In genomic region chr14:57705759-57706158, GRCm38 (mm10) we compare ENCODE assay signal across 31 mouse cellular contexts. TPM values are rescaled to one million over a fixed set of nuclear protein-coding genes. Genes with fewer than 3 reads are reported as not detected.
DNase-seq lines count a peak whose midpoint lies in the region; ATAC-seq and TF ChIP-seq lines count a peak whose summit lies in the region.
"Had no signal": no experiment of that assay in that cellular context is flagged by ENCODE, and none has a peak within 500 bp of the region (broad histone marks: within the 10 kb centered on the region; RNA-seq: fewer than 3 reads in every experiment).

No protein-coding gene starts in this region.

- peaks cover 18% of the 10 kb centered on the region for H3K36me3 ChIP-seq in heart, adult 2 months (ENCODE audit: control insufficient read depth, insufficient read depth, low read length)
- H3K36me3 ChIP-seq in heart, postnatal 0 days (replicated peaks; ENCODE audit: control insufficient read depth, insufficient read depth, low read length) = peaks cover 34% of the 10 kb centered on the region
- peaks cover 54% of the 10 kb centered on the region for H3K36me3 ChIP-seq in heart, embryonic 10.5 days
- H3K36me3 ChIP-seq: hindbrain, embryonic 15.5 days had no signal

- no peak overlapping the region for H3K4me2 ChIP-seq in heart, postnatal 0 days (ENCODE audit: low read depth, low read length)
- H3K4me2 ChIP-seq: embryonic facial prominence, embryonic 12.5 days; embryonic facial prominence, embryonic 15.5 days; heart, embryonic 12.5 days; heart, embryonic 15.5 days; hindbrain, embryonic 12.5 days; hindbrain, embryonic 15.5 days had no signal

- no peak overlapping the region for H3K9ac ChIP-seq in heart, adult 2 months (ENCODE audit: low read depth, low read length)
- no peak overlapping the region for H3K9ac ChIP-seq in heart, postnatal 0 days (replicated peaks; ENCODE audit: low read depth, low read length)
- H3K9ac ChIP-seq: embryonic facial prominence, embryonic 12.5 days; embryonic facial prominence, embryonic 15.5 days; forebrain, postnatal 0 days; heart, embryonic 12.5 days; heart, embryonic 15.5 days; hindbrain, embryonic 12.5 days; hindbrain, embryonic 15.5 days had no signal

- H3K27ac ChIP-seq in heart, adult 2 months = peak overlapping the region; percentile 77
- H3K27ac ChIP-seq in heart, postnatal 0 days (ENCODE audit: low read depth) = peak overlapping the region; percentile 86; the same call in 1 of the 2 replicates
- H3K27ac ChIP-seq in heart, embryonic 10.5 days = no peak overlapping the region
- H3K27ac ChIP-seq in left cerebral cortex, adult 2 months = peak overlapping the region; percentile 63; the same call in 1 of the 2 replicates
- H3K27ac ChIP-seq: embryonic facial prominence, embryonic 12.5 days; hindbrain, embryonic 12.5 days; hindbrain, embryonic 15.5 days had no signal

- TF ChIP-seq EP300 in heart, adult 2 months (IDR thresholded peaks at IDR 0.05; ENCODE audit: insufficient read depth, low read depth, low read length) = peak; percentile 65; the same call in 1 of the 2 replicates
- no peak for TF ChIP-seq EP300 in heart, postnatal 0 days (IDR thresholded peaks at IDR 0.05; ENCODE audit: low read depth)

- TF ChIP-seq CTCF in heart, adult 2 months (IDR thresholded peaks at IDR 0.05) = no peak
- TF ChIP-seq CTCF in heart, postnatal 0 days (IDR thresholded peaks at IDR 0.05; ENCODE audit: low read depth) = no peak
- TF ChIP-seq CTCF in left cerebral cortex, adult 2 months (IDR thresholded peaks at IDR 0.05) = no peak

- TF ChIP-seq POLR2A in heart, adult 2 months (IDR thresholded peaks at IDR 0.05; ENCODE audit: insufficient read depth, low read depth, low read length) = no peak

- peaks cover 32% of the 10 kb centered on the region for H3K4me1 ChIP-seq in heart, adult 2 months (ENCODE audit: control insufficient read depth, insufficient read depth, low read length)
- H3K4me1 ChIP-seq in heart, postnatal 0 days (ENCODE audit: control insufficient read depth, insufficient read depth) = peaks cover 36% of the 10 kb centered on the region
- H3K4me1 ChIP-seq in heart, embryonic 10.5 days = peaks cover 19% of the 10 kb centered on the region

- 51% methylated on average over 4 of the region's 4 CpGs for WGBS in heart, adult 2 months
- 73% methylated on average over 4 of the region's 4 CpGs for WGBS in heart, postnatal 0 days
- 87% methylated on average over 4 of the region's 4 CpGs for WGBS in heart, embryonic 10.5 days

- DNase-seq in heart, adult 2 months = no peak
- no peak for DNase-seq in heart, postnatal 14 days
- DNase-seq in heart, postnatal 0 days (ENCODE audit: low spot score) = no peak
- DNase-seq in heart, embryonic 10.5 days (ENCODE audit: low spot score) = no peak
- no peak for DNase-seq in left cerebral cortex, adult 2 months (ENCODE audit: extremely low spot score in 1 of 2, low spot score in 2 of 2)
- no peak for DNase-seq in left cerebral cortex, postnatal 10 days (ENCODE audit: extremely low spot score in 1 of 2, low spot score in 2 of 2)
- DNase-seq: adrenal gland, adult 2 months; adrenal gland, postnatal 14 days; cerebellum, adult 11 months; cerebellum, adult 2 months; cerebellum, adult 9-11 months; cerebellum, postnatal 25 days; forebrain, postnatal 0 days; gastrocnemius, postnatal 25 days had no signal

- H3K4me3 ChIP-seq in heart, adult 2 months = no peak overlapping the region
- H3K4me3 ChIP-seq in heart, postnatal 0 days (ENCODE audit: low read depth, low read length) = no peak overlapping the region
- no peak overlapping the region for H3K4me3 ChIP-seq in heart, embryonic 10.5 days
- H3K4me3 ChIP-seq in left cerebral cortex, adult 2 months = no peak overlapping the region
- H3K4me3 ChIP-seq: embryonic facial prominence, embryonic 12.5 days; embryonic facial prominence, embryonic 15.5 days; heart, embryonic 12.5 days; heart, embryonic 15.5 days; hindbrain, embryonic 12.5 days; hindbrain, embryonic 15.5 days had no signal

- H3K27me3 ChIP-seq in heart, adult 2 months (ENCODE audit: control insufficient read depth, insufficient read depth, low read length) = no peaks in the 10 kb centered on the region
- H3K27me3 ChIP-seq in heart, postnatal 0 days (ENCODE audit: control insufficient read depth, insufficient read depth, low read length) = no peaks in the 10 kb centered on the region
- H3K27me3 ChIP-seq in heart, embryonic 10.5 days (ENCODE audit: insufficient read depth, poor library complexity, severe bottlenecking) = no peaks in the 10 kb centered on the region
- H3K27me3 ChIP-seq: embryonic facial prominence, embryonic 12.5 days; embryonic facial prominence, embryonic 15.5 days; heart, embryonic 12.5 days; heart, embryonic 15.5 days; hindbrain, embryonic 12.5 days; hindbrain, embryonic 15.5 days had no signal

- intact Hi-C loops in heart, adult 2 months (cut with DNase I) = no loop called here
- intact Hi-C loops in heart, postnatal 14 days (cut with DNase I) = no loop called here
- intact Hi-C loops in left cerebral cortex, adult 2 months (cut with DNase I) = loop anchor here (2.0 kb wide), 1 partner anchor 39 kb away; no protein-coding TSS in a partner anchor
- intact Hi-C loops in left cerebral cortex, postnatal 10 days (cut with DNase I) = no loop called here

- ATAC-seq in heart, postnatal 0 days (ENCODE audit: insufficient read depth, low read depth) = no peak
- ATAC-seq: CD4-positive, CD25-positive, alpha-beta regulatory T cell, adult 4 months; forebrain, embryonic 14.5 days; forebrain, postnatal 0 days; intestine, postnatal 0 days had no signal

- peaks cover 6% of the 10 kb centered on the region for H3K79me2 ChIP-seq in heart, adult 2 months (replicated peaks; ENCODE audit: control insufficient read depth, insufficient read depth, low read length)

- no peaks in the 10 kb centered on the region for H3K9me3 ChIP-seq in heart, postnatal 0 days (replicated peaks; ENCODE audit: control insufficient read depth, low read length)
- no peaks in the 10 kb centered on the region for H3K9me3 ChIP-seq in heart, embryonic 10.5 days
- H3K9me3 ChIP-seq: embryonic facial prominence, embryonic 12.5 days; embryonic facial prominence, embryonic 15.5 days; heart, embryonic 12.5 days; heart, embryonic 15.5 days; hindbrain, embryonic 12.5 days; hindbrain, embryonic 15.5 days had no signal

RNA-seq across cellular contexts. Expression of gene Gm49361, which starts 40.1 kb away (rescaled TPM):
- 1 to 10 TPM; 1.9 to 2.2 TPM for total RNA-seq in heart, adult 2 months (2021)
- not detected in 2 replicates for polyA plus RNA-seq in heart, adult 2 months (2012; rRNA removed)
- 1 to 10 TPM in 1 of 2 experiments, under 1 TPM in 1; 0.15 to 1.6 TPM for total RNA-seq in heart, postnatal 14 days (2021)
- total RNA-seq in heart, postnatal 0 days (2014; rRNA removed; ENCODE audit: low replicate concordance) = not detected in 2 replicates
- polyA plus RNA-seq in heart, postnatal 0 days (2015; fragmentation: Nextera tagmentation; extraction: Ambion mirVana) = not detected in 2 replicates
- polyA plus RNA-seq in heart, embryonic 10.5 days (2016; fragmentation: Nextera tagmentation; extraction: Ambion mirVana) = not detected in 2 replicates
- 1 to 10 TPM in 1 of 2 experiments, under 1 TPM in 1; 0.40 to 1.8 TPM for total RNA-seq in left cerebral cortex, adult 2 months (2021)
- total RNA-seq in left cerebral cortex, postnatal 10 days (2021) = under 1 TPM in 1 of 2 experiments, not detected in 1; 0.65 TPM
- total RNA-seq: common myeloid progenitor, adult 5-6 weeks; forebrain, postnatal 0 days; granulocyte monocyte progenitor cell, adult 5-6 weeks; hematopoietic stem cell, adult 5-6 weeks; MEL had no signal
- polyA plus RNA-seq: adrenal gland, adult 2 months; C2C12; CD4-positive, CD25-positive, alpha-beta regulatory T cell, adult 4 months; cerebellum, adult 2 months; embryonic facial prominence, embryonic 12.5 days; embryonic facial prominence, embryonic 15.5 days; forebrain, embryonic 11.5 days; forebrain, embryonic 14.5 days; forebrain, postnatal 0 days; frontal cortex, adult 2 months; heart, embryonic 12.5 days; heart, embryonic 15.5 days; hindbrain, embryonic 12.5 days; hindbrain, embryonic 15.5 days; intestine, embryonic 14.5 days; intestine, postnatal 0 days had no signal

RNA-seq across cellular contexts. Expression of gene Xpo4, which starts 40.5 kb away (rescaled TPM):
- total RNA-seq in heart, adult 2 months (2021) = 10 to 100 TPM; 10.9 to 12.7 TPM
- 2.8 and 6.4 TPM in 2 replicates for polyA plus RNA-seq in heart, adult 2 months (2012; rRNA removed)
- total RNA-seq in heart, postnatal 14 days (2021) = 10 to 100 TPM; 11.6 to 12.8 TPM
- total RNA-seq in heart, postnatal 0 days (2014; rRNA removed; ENCODE audit: low replicate concordance) = 10.9 and 26.0 TPM in 2 replicates
- polyA plus RNA-seq in heart, postnatal 0 days (2015; fragmentation: Nextera tagmentation; extraction: Ambion mirVana) = 5.1 and 6.5 TPM in 2 replicates
- 23.5 and 24.9 TPM in 2 replicates for polyA plus RNA-seq in heart, embryonic 10.5 days (2016; fragmentation: Nextera tagmentation; extraction: Ambion mirVana)
- total RNA-seq in left cerebral cortex, adult 2 months (2021) = 10 to 100 TPM; 14.2 to 14.6 TPM
- total RNA-seq in left cerebral cortex, postnatal 10 days (2021) = 10 to 100 TPM; 14.8 to 15.2 TPM

RNA-seq across cellular contexts. Expression of gene Lats2, which starts 52.4 kb away (rescaled TPM):
- 10 to 100 TPM; 30.1 to 31.2 TPM for total RNA-seq in heart, adult 2 months (2021)
- 18.6 and 22.8 TPM in 2 replicates for polyA plus RNA-seq in heart, adult 2 months (2012; rRNA removed)
- total RNA-seq in heart, postnatal 14 days (2021) = 10 to 100 TPM; 39.5 to 40.1 TPM
- total RNA-seq in heart, postnatal 0 days (2014; rRNA removed; ENCODE audit: low replicate concordance) = 43.7 and 68.4 TPM in 2 replicates
- polyA plus RNA-seq in heart, postnatal 0 days (2015; fragmentation: Nextera tagmentation; extraction: Ambion mirVana) = 16.0 and 17.2 TPM in 2 replicates
- polyA plus RNA-seq in heart, embryonic 10.5 days (2016; fragmentation: Nextera tagmentation; extraction: Ambion mirVana) = 19.6 and 25.0 TPM in 2 replicates
- 10 to 100 TPM; 17.0 to 22.2 TPM for total RNA-seq in left cerebral cortex, adult 2 months (2021)
- total RNA-seq in left cerebral cortex, postnatal 10 days (2021) = 10 to 100 TPM in 1 of 2 experiments, 1 to 10 TPM in 1; 9.6 to 14.4 TPM
